Mouse (Mus musculus): ENCODE measurements around the gene Hoxd4. TPM values are rescaled to one million over a fixed set of nuclear protein-coding genes. Genes with fewer than 3 reads are reported as not detected.

Gene Hoxd4
- polyA plus RNA-seq, 1 experiment from 2014 or later = 4.9 TPM

DNA sequence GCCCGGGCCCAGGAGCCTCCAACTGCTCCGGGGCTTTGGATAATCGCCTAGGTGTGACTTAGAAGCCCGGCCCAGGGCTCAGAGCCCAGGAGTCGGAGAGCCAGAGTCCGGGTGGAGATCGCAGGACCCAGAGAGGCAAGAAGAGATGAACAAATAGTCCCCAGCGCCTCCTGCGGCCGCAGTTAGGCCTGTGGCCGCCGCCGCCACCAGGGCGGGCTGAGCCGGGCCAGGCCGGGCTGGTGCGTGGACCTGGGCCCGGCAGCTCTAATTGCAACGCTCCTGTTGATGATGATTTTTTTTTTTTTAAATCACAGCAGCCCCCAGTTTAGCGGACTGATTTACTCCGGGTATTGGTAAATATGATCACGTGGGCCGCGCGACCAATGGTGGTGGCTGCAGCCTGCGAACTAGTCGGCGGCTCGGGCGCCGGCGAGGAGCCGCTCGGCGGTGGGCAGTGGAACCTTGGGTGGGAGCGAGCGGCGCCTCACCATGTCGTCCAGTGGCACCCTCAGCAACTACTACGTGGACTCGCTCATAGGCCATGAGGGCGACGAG, 14.1 kb upstream of the Hoxd4 start, which contains the start of gene Hoxd9:
Gene Hoxd9, plus strand, starts transcription at position 161 of the 555 bp plus-strand sequence.
- Histone ChIP-seq H3K4me2 (replicated peaks; ENCODE audit: low read depth, low read length) (peak within 1 kb of the TSS; percentile 80), H3K4me1 (ENCODE audit: insufficient read depth, low read length) (peaks cover 47% of the 10 kb centered on the region), H3K9me3 (ENCODE audit: low read length) (no peaks in the 10 kb centered on the region), H3K4me3 (ENCODE audit: low read length) (peak within 1 kb of the TSS; percentile 82), H3K36me3 (ENCODE audit: insufficient read depth, low read length) (no peaks in the 10 kb centered on the region; the same call in 1 of the 2 replicates), H3K27ac (ENCODE audit: low read length) (peak within 1 kb of the TSS; percentile 99), H3K9ac (replicated peaks; ENCODE audit: low read length) (peak within 1 kb of the TSS; percentile 99), H3K27me3 (ENCODE audit: insufficient read depth, low read length) (no peaks in the 10 kb centered on the region)
- ATAC-seq (ENCODE audit: low FRiP score, low TSS enrichment) = peak; percentile 64
- under 1% methylated on average over 43 of the region's 43 CpGs for WGBS

DNA sequence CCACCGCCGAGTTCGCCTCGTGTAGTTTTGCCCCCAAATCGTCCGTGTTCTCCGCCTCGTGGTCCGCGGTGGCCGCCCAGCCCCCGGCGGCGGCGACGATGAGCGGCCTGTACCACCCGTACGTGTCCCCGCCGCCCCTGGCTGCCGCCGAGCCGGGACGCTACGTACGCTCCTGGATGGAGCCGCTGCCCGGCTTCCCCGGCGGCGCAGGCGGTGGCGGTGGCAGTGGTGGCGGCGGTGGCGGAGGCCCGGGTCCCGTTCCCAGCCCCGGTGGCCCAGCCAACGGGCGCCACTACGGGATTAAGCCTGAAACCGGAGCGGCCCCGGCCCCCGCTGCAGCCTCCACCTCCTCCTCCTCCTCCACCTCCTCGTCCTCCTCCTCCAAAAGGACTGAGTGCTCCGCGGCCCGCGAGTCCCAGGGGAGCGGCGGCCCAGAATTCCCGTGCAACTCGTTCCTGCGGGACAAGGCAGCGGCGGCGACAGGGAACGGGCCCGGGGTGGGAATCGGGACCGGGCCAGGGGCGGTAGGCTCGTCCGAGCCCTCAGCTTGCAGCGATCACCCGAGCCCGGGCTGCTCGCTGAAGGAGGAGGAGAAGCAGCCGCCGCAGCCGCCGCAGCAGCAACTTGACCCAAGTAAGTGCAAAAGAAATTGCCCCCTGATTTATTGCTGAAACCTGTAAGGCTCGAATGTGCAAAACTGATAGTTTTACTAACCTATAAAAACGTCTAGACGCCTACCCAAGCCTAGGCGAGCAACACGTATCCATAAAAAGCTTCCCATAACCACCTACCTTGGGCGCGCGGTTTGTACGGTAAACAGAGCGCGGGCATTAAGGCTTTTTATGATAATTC, 13.3 kb upstream of the Hoxd4 start:
- under 1% methylated on average over 63 of the region's 86 CpGs for WGBS

DNA sequence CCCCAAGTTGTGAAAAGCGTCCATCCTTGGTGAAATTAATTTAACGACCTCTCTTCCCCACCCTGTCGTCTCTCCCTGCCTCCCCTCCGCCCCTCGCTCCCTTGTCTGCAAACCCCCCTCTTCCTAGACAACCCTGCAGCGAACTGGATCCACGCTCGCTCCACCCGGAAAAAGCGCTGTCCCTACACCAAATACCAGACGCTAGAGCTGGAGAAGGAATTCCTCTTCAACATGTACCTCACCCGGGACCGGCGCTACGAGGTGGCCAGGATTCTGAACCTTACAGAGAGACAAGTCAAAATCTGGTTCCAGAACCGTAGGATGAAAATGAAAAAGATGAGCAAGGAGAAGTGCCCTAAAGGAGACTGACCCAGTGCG, 12.7 kb upstream of the Hoxd4 start:
- WGBS = 2% methylated on average over 17 of the region's 17 CpGs
- H3K9ac ChIP-seq (replicated peaks; ENCODE audit: low read length) = peak overlapping the region; percentile 99
- H3K27me3 ChIP-seq (ENCODE audit: insufficient read depth, low read length) = no peaks in the 10 kb centered on the region
- peak overlapping the region; percentile 82 for H3K4me3 ChIP-seq (ENCODE audit: low read length)
- H3K9me3 ChIP-seq (ENCODE audit: low read length) = no peaks in the 10 kb centered on the region
- H3K27ac ChIP-seq (ENCODE audit: low read length) = peak overlapping the region; percentile 99
- H3K4me2 ChIP-seq (replicated peaks; ENCODE audit: low read depth, low read length) = peak overlapping the region; percentile 80
- ATAC-seq (ENCODE audit: low FRiP score, low TSS enrichment) = no peak
- peaks cover 50% of the 10 kb centered on the region for H3K4me1 ChIP-seq (ENCODE audit: insufficient read depth, low read length)
- no peaks in the 10 kb centered on the region for H3K36me3 ChIP-seq (ENCODE audit: insufficient read depth, low read length)

More for the DNA sequence above, 13.3 kb upstream of the Hoxd4 start:
- H3K4me2 ChIP-seq (replicated peaks; ENCODE audit: low read depth, low read length) = peak overlapping the region; percentile 80
- peak; percentile 18 for ATAC-seq (ENCODE audit: low FRiP score, low TSS enrichment)
- no peaks in the 10 kb centered on the region for H3K27me3 ChIP-seq (ENCODE audit: insufficient read depth, low read length)
- peak overlapping the region; percentile 82 for H3K4me3 ChIP-seq (ENCODE audit: low read length)
- H3K9ac ChIP-seq (replicated peaks; ENCODE audit: low read length) = peak overlapping the region; percentile 99
- peaks cover 47% of the 10 kb centered on the region for H3K4me1 ChIP-seq (ENCODE audit: insufficient read depth, low read length)
- H3K27ac ChIP-seq (ENCODE audit: low read length) = peak overlapping the region; percentile 99
- H3K9me3 ChIP-seq (ENCODE audit: low read length) = no peaks in the 10 kb centered on the region
- H3K36me3 ChIP-seq (ENCODE audit: insufficient read depth, low read length) = no peaks in the 10 kb centered on the region

DNA sequence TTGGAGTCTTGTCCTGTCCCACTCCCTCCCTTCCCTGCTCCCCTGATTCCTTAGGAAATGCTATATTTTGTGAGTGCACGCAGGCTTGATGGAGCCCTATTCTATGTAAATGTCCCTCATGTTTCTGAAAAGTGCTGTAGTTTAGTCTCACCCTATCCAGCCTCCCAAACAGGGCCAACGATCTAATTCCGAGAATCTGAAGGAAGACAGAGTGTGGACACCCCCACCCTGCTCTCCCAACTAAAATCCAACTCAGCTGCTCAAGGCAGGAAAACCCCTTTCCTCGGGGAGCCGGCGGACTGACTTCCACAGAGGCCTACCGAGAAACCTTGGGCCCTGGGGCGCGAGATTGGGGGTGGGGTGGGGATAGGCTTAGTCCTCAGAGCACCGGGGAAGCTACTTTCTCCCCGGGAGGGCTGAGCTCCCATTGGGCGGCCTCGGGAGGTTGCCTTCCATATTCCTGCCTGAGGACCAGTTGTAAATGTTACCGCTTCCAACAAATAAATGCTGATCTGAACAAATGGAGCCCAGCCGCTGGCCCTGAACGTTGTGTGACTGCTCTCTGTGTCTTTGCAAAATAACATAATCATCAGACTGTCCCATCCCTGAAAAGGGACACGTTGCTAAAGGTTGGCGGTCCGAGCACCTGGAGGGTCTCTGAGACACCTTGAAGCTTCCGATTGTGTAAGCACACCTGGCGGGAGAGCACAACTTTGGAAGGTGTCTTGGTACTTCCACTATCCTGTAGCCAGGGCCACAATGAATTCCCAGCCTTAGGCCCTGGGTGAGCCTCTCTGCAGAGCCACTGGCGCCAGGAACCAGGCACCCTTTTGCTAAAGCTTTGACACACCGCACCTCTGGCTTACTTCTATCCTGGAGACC, 11.8 kb upstream of the Hoxd4 start:
- peak overlapping the region; percentile 80 for H3K4me2 ChIP-seq (replicated peaks; ENCODE audit: low read depth, low read length)
- WGBS = 11% methylated on average over 23 of the region's 23 CpGs
- H3K4me3 ChIP-seq (ENCODE audit: low read length) = peak overlapping the region; percentile 82
- H3K4me1 ChIP-seq (ENCODE audit: insufficient read depth, low read length) = peaks cover 49% of the 10 kb centered on the region
- no peaks in the 10 kb centered on the region for H3K9me3 ChIP-seq (ENCODE audit: low read length)
- ATAC-seq (ENCODE audit: low FRiP score, low TSS enrichment) = no peak
- no peaks in the 10 kb centered on the region for H3K27me3 ChIP-seq (ENCODE audit: insufficient read depth, low read length)
- peak overlapping the region; percentile 99 for H3K9ac ChIP-seq (replicated peaks; ENCODE audit: low read length)
- H3K36me3 ChIP-seq (ENCODE audit: insufficient read depth, low read length) = no peaks in the 10 kb centered on the region
- H3K27ac ChIP-seq (ENCODE audit: low read length) = peak overlapping the region; percentile 99

DNA sequence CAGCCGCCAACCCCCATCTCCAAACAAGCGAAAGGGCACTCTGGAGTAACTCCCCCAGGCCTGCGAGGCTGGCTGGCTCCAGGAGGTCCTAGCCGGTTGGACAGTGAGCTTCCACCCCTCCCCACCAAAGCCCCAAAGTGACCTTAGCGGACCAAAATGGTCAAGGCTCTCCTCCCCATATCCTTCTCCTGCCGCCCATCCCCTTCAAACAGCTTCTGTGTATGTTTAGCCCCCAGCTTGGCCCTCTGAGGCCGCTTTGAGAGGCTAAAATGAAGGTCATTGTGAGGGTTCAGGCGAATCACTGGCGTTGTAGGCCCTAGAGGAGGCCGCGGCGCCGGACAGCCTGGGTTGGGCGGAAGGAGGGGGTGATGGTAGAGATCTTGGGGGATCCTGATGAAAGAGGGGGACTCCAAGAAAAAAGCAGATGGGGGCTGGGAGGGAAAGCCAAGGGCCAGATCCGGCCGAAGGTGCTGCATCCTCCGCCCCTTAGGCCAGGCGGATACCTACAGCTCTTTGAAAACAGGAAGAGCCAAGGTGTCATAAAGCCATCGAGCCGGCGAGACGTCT, 11.1 kb upstream of the Hoxd4 start:
- peak overlapping the region; percentile 82 for H3K4me3 ChIP-seq (ENCODE audit: low read length)
- 0 out of 2 replicates have a peak, but pooled peaks have one; percentile 5 for ATAC-seq (ENCODE audit: low FRiP score, low TSS enrichment)
- H3K4me1 ChIP-seq (ENCODE audit: insufficient read depth, low read length) = peaks cover 43% of the 10 kb centered on the region
- no peaks in the 10 kb centered on the region for H3K27me3 ChIP-seq (ENCODE audit: insufficient read depth, low read length)
- 9% methylated on average over 22 of the region's 22 CpGs for WGBS
- peak overlapping the region; percentile 99 for H3K27ac ChIP-seq (ENCODE audit: low read length)
- no peaks in the 10 kb centered on the region for H3K9me3 ChIP-seq (ENCODE audit: low read length)
- H3K36me3 ChIP-seq (ENCODE audit: insufficient read depth, low read length) = no peaks in the 10 kb centered on the region
- peak overlapping the region; percentile 80 for H3K4me2 ChIP-seq (replicated peaks; ENCODE audit: low read depth, low read length)
- H3K9ac ChIP-seq (replicated peaks; ENCODE audit: low read length) = peak overlapping the region; percentile 99

DNA sequence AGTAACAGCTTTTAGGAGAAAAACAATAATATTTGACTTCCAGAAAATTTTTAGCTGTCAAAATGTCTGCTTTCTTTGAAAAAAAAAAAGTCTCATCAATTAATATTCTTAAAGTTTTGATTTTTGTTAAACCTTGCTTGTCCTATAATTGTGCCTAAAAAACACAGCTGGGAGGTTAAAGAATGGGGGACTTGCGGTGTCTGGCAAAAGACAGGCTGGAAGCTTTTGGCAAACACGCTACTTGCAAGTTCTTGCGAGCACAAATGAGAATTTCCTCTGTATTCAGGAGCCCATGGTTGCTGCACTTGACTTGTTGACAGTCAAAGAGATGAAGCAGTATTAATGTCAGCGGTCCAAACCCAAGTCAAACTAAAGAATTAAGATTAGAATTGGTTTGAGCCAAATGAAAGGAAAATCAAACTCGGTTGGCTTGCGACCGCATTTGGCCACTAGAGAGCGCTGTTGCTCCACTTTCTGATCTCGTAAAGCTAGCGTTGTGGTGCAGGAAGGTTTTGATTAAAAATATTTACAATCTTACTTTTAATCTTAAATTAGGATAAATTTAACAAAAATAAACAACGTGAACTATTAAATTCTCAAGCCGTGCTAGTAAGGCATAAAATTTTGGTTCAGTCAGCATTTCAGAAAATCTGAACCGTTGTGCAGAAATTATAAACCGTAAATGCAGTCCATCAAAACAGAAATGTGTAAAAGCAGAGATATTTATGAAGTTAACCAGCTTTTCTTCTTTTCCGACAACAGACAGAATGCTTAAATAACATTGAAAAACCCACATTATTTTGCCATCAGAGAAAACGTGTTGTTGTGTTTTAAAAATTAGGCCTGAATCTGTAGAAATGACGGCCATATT, 9.5 kb upstream of the Hoxd4 start:
- whole genome bisulfite sequencing = 14% methylated on average over 17 of the region's 17 CpGs
- H3K27ac ChIP-seq (ENCODE audit: low read length) = peak overlapping the region; percentile 80
- no peak for ATAC-seq (ENCODE audit: low FRiP score, low TSS enrichment)
- H3K36me3 ChIP-seq (ENCODE audit: insufficient read depth, low read length) = no peaks in the 10 kb centered on the region
- H3K4me2 ChIP-seq (replicated peaks; ENCODE audit: low read depth, low read length) = peak overlapping the region; percentile 72
- H3K9me3 ChIP-seq (ENCODE audit: low read length) = no peaks in the 10 kb centered on the region
- no peaks in the 10 kb centered on the region for H3K27me3 ChIP-seq (ENCODE audit: insufficient read depth, low read length)
- peak overlapping the region; percentile 53; the same call in 1 of the 2 replicates for H3K9ac ChIP-seq (replicated peaks; ENCODE audit: low read length)
- peak overlapping the region; percentile 17 for H3K4me3 ChIP-seq (ENCODE audit: low read length)
- peaks cover 27% of the 10 kb centered on the region; the same call in 1 of the 2 replicates for H3K4me1 ChIP-seq (ENCODE audit: insufficient read depth, low read length)

DNA sequence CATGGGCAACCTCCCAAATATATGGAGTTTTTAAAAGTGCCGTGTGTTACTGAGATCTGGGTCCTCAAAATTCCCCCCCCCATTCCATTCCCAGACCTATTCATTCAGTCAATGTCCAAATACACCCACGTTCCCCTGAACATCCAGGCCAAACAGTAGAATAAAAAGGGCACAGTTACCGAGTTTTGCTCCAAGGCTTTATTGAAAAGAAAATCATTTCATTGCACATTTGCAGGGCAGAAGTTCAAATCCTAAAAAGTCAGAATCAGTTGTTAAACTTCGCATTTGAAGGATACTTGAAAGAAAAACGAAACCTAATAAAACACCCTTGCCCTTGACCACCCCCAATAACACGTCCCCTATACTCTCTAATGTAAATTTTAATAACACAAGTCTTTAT, 8.9 kb upstream of the Hoxd4 start:
- peak overlapping the region; percentile 8 for H3K4me3 ChIP-seq (ENCODE audit: low read length)
- peak overlapping the region; percentile 72 for H3K4me2 ChIP-seq (replicated peaks; ENCODE audit: low read depth, low read length)
- H3K27ac ChIP-seq (ENCODE audit: low read length) = peak overlapping the region; percentile 41; the same call in 1 of the 2 replicates
- H3K9ac ChIP-seq (replicated peaks; ENCODE audit: low read length) = no peak overlapping the region; the same call in 1 of the 2 replicates
- WGBS = 38% methylated on average over 6 of the region's 6 CpGs
- H3K4me1 ChIP-seq (ENCODE audit: insufficient read depth, low read length) = peaks cover 33% of the 10 kb centered on the region; the same call in 1 of the 2 replicates
- H3K9me3 ChIP-seq (ENCODE audit: low read length) = no peaks in the 10 kb centered on the region
- no peaks in the 10 kb centered on the region for H3K27me3 ChIP-seq (ENCODE audit: insufficient read depth, low read length)
- H3K36me3 ChIP-seq (ENCODE audit: insufficient read depth, low read length) = no peaks in the 10 kb centered on the region
- no peak for ATAC-seq (ENCODE audit: low FRiP score, low TSS enrichment)

DNA sequence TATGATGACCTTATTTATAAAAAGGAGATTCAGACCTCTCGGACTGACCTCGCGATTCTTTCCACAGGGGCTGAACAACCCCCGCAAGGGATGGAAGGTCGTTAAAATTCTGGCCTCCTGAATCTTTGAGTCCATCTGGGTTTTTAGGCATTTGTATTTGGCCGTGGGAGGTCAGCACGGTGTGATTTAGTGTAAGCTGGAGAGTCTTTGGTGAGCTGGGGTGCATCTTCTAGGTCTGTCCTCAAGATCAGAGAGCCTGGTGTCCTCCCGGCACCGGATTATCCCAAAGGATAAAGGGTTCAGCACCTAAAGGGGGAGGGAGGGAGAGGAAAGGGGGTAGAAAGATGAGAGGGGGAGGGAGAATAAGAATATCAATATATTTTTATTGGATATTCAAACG, 8.4 kb upstream of the Hoxd4 start:
- Histone ChIP-seq H3K27me3 (ENCODE audit: insufficient read depth, low read length) (no peaks in the 10 kb centered on the region), H3K9me3 (ENCODE audit: low read length) (no peaks in the 10 kb centered on the region), H3K36me3 (ENCODE audit: insufficient read depth, low read length) (no peaks in the 10 kb centered on the region), H3K4me3 (ENCODE audit: low read length) (peak overlapping the region; percentile 78), H3K4me1 (ENCODE audit: insufficient read depth, low read length) (peaks cover 33% of the 10 kb centered on the region; the same call in 1 of the 2 replicates), H3K4me2 (replicated peaks; ENCODE audit: low read depth, low read length) (peak overlapping the region; percentile 72), H3K27ac (ENCODE audit: low read length) (peak overlapping the region; percentile 100), H3K9ac (replicated peaks; ENCODE audit: low read length) (peak overlapping the region; percentile 99)
- ATAC-seq (ENCODE audit: low FRiP score, low TSS enrichment) = no peak
- WGBS = 19% methylated on average over 10 of the region's 10 CpGs

All from kidney, embryonic 16.5 days (tissue).